Mouse (Mus musculus) CH12.LX (cell line): ENCODE measurements around the gene Arhgef11. TPM values are rescaled to one million over a fixed set of nuclear protein-coding genes. Genes with fewer than 3 reads are reported as not detected.

Source experiments
- DNase-seq: peaks from one replicate; pipeline ENCODE4 v3.0.0-alpha.2; 2013; ENCODE audit errors: extremely low read depth
- H3K27ac ChIP-seq: 2 replicates; pipeline ENCODE4 v1.5.1; 2012; ENCODE audit warnings: low read depth, mild to moderate bottlenecking, control low read depth, moderate library complexity; ENCODE audit not compliant: insufficient read depth
- H3K27me3 ChIP-seq: replicated peaks from 2 replicates; pipeline ENCODE3; 2012; ENCODE audit warnings: inconsistent platforms
- H3K36me3 ChIP-seq, 2 experiments: replicated peaks in 1 of 2; 2 replicates each; pipeline versions ENCODE3 to v1.6.1; 2012; ENCODE audit warnings: inconsistent platforms in 1 of 2, low read length in 1 of 2, mild to moderate bottlenecking in 1 of 2, mixed read lengths in 1 of 2, moderate library complexity in 1 of 2; ENCODE audit not compliant: control insufficient read depth in 1 of 2, insufficient read depth in 1 of 2
- H3K4me1 ChIP-seq, 2 experiments: 2 replicates each; pipeline ENCODE4 v1.6.1; 2012; ENCODE audit warnings: inconsistent platforms in 1 of 2, moderate library complexity in 1 of 2; ENCODE audit not compliant: insufficient read depth in 2 of 2, control insufficient read depth in 1 of 2
- H3K4me2 ChIP-seq: 2 replicates; pipeline ENCODE4 v1.6.1; 2012; ENCODE audit warnings: low read depth, mild to moderate bottlenecking, control low read depth; ENCODE audit not compliant: poor library complexity, insufficient read depth, severe bottlenecking
- H3K4me3 ChIP-seq, 3 experiments: fragments of 150-350 bp in 1 of 3; sonication (generic) in 1 of 3; replicated peaks in 1 of 3; 2 replicates each; pipeline versions ENCODE3 to v1.5.1; 2011 to 2012; ENCODE audit warnings: low read depth in 2 of 3, low read length in 2 of 3, mild to moderate bottlenecking in 2 of 3, moderate library complexity in 2 of 3, control low read depth in 1 of 3, improper control_type of control experiment in 1 of 3, inconsistent platforms in 1 of 3, mixed read lengths in 1 of 3; ENCODE audit not compliant: poor library complexity in 1 of 3
- H3K79me2 ChIP-seq: replicated peaks from 2 replicates; pipeline ENCODE4 v1.6.1; 2012; ENCODE audit warnings: mild to moderate bottlenecking, moderate library complexity; ENCODE audit not compliant: control insufficient read depth, poor library complexity, insufficient read depth, severe bottlenecking; ENCODE audit errors: extremely low read depth
- H3K9ac ChIP-seq: 2 replicates; pipeline ENCODE4 v1.6.1; 2012; ENCODE audit warnings: low read depth, mild to moderate bottlenecking, control low read depth, moderate library complexity; ENCODE audit not compliant: insufficient read depth
- H3K9me3 ChIP-seq: replicated peaks from 2 replicates; pipeline ENCODE3; 2012; ENCODE audit warnings: low read length, inconsistent platforms, mixed read lengths
- BHLHE40 ChIP-seq: IDR thresholded peaks from 2 replicates; pipeline ENCODE4 v1.6.1; 2011; ENCODE audit warnings: mild to moderate bottlenecking, low read depth, low read length, improper control_type of control experiment
- CTCF ChIP-seq, 2 experiments: IDR thresholded peaks in 1 of 2; conservative IDR thresholded peaks in 1 of 2; 2 replicates each; pipeline ENCODE4 v1.5.1; 2011 to 2012; ENCODE audit warnings: low read depth in 2 of 2, low read length in 2 of 2, improper control_type of control experiment in 1 of 2, inconsistent platforms in 1 of 2, mild to moderate bottlenecking in 1 of 2, moderate library complexity in 1 of 2
- ELF1 ChIP-seq: IDR thresholded peaks from 2 replicates; pipeline ENCODE4 v1.6.1; 2014; ENCODE audit warnings: low read depth, mild to moderate bottlenecking, inconsistent platforms, low read length, improper control_type of control experiment
- EP300 ChIP-seq: IDR thresholded peaks from 2 replicates; pipeline ENCODE4 v1.6.1; 2011; ENCODE audit warnings: low read length, improper control_type of control experiment
- GABPA ChIP-seq: IDR thresholded peaks from 2 replicates; pipeline ENCODE4 v1.6.1; 2012; ENCODE audit warnings: low read depth, low read length, improper control_type of control experiment, inconsistent platforms; ENCODE audit not compliant: insufficient replicate concordance
- IRF4 ChIP-seq: IDR thresholded peaks from 2 replicates; pipeline ENCODE4 v1.6.1; 2014; ENCODE audit warnings: low read depth, mild to moderate bottlenecking, inconsistent platforms, low read length, improper control_type of control experiment
- MAX ChIP-seq: IDR thresholded peaks from 2 replicates; pipeline ENCODE4 v1.6.1; 2011; ENCODE audit warnings: low read length, improper control_type of control experiment
- MEF2A ChIP-seq: IDR thresholded peaks from 2 replicates; pipeline ENCODE4 v1.6.1; 2014; ENCODE audit warnings: low read depth, mild to moderate bottlenecking, inconsistent platforms, low read length, improper control_type of control experiment, borderline replicate concordance
- MXI1 ChIP-seq: IDR thresholded peaks from 2 replicates; pipeline ENCODE4 v1.6.1; 2011; ENCODE audit warnings: mild to moderate bottlenecking, low read depth, low read length, improper control_type of control experiment
- NRF1 ChIP-seq: IDR thresholded peaks from 2 replicates; pipeline ENCODE4 v1.6.1; 2014; ENCODE audit warnings: low read depth, mild to moderate bottlenecking, inconsistent platforms, low read length, improper control_type of control experiment, moderate library complexity
- POLR2A ChIP-seq: IDR thresholded peaks from 2 replicates; pipeline ENCODE4 v1.6.1; 2011; ENCODE audit warnings: low read depth, mild to moderate bottlenecking, improper control_type of control experiment, low read length
- RAD21 ChIP-seq: IDR thresholded peaks from 2 replicates; pipeline ENCODE4 v1.6.1; 2011; ENCODE audit warnings: low read depth, mild to moderate bottlenecking, low read length, improper control_type of control experiment, moderate library complexity
- RCOR1 ChIP-seq: conservative IDR thresholded peaks from 2 replicates; pipeline ENCODE4 v1.6.1; 2012; ENCODE audit warnings: low read depth, mild to moderate bottlenecking, inconsistent platforms, low read length, improper control_type of control experiment
- SIN3A ChIP-seq: IDR thresholded peaks from 2 replicates; pipeline ENCODE4 v1.6.1; 2012; ENCODE audit warnings: low read length, improper control_type of control experiment, inconsistent platforms
- TCF12 ChIP-seq: IDR thresholded peaks from 2 replicates; pipeline ENCODE4 v1.6.1; 2014; ENCODE audit warnings: low read depth, mild to moderate bottlenecking, inconsistent platforms, low read length, improper control_type of control experiment
- USF1 ChIP-seq: IDR thresholded peaks from 2 replicates; pipeline ENCODE4 v1.6.1; 2014; ENCODE audit warnings: low read depth, mild to moderate bottlenecking, inconsistent platforms, low read length, improper control_type of control experiment
- ZMIZ1 ChIP-seq: IDR thresholded peaks from 2 replicates; pipeline ENCODE4 v1.6.1; 2012; ENCODE audit warnings: low read depth, mild to moderate bottlenecking, inconsistent platforms, low read length, improper control_type of control experiment
- dilution Hi-C: fragments of 300-500 bp; cut with MboI; formaldehyde crosslinking; loops from 2 replicates; pipeline ENCODE4 v1.14.3; 2020; ENCODE audit warnings: low sequenced_read_pairs; ENCODE audit not compliant: extremely low pct_unique_long_range_greater_than_20kb, extremely low pct_ligation_motif_present
- in situ Hi-C: fragments of 300-500 bp; cut with MboI; formaldehyde crosslinking; loops from 3 replicates; pipeline ENCODE4 v1.14.3; 2019; ENCODE audit warnings: low sequenced_read_pairs, low pct_ligation_motif_present, low pct_unique_long_range_greater_than_20kb, mixed read lengths
- polyA plus RNA-seq: library from polyadenylated mRNA; unstranded; fragments of >175 nt; gene quantifications from 2 replicates; pipeline ENCODE4 v1.2.1, GENCODE M21; 2012; ENCODE audit warnings: low read depth; ENCODE audit not compliant: insufficient read length
- total RNA-seq, 2 experiments: library from RNA; depleted of rRNA; stranded (reverse); fragments of 300-350 nt in 1 of 2; fragments of >200 nt in 1 of 2; gene quantifications; 2 replicates each; pipeline ENCODE4 v1.2.3; 2012 to 2014

The Arhgef11 gene
- total and polyA plus RNA-seq, 3 experiments, result 5.6 to 11.7 (median 8.7) TPM

DNA sequence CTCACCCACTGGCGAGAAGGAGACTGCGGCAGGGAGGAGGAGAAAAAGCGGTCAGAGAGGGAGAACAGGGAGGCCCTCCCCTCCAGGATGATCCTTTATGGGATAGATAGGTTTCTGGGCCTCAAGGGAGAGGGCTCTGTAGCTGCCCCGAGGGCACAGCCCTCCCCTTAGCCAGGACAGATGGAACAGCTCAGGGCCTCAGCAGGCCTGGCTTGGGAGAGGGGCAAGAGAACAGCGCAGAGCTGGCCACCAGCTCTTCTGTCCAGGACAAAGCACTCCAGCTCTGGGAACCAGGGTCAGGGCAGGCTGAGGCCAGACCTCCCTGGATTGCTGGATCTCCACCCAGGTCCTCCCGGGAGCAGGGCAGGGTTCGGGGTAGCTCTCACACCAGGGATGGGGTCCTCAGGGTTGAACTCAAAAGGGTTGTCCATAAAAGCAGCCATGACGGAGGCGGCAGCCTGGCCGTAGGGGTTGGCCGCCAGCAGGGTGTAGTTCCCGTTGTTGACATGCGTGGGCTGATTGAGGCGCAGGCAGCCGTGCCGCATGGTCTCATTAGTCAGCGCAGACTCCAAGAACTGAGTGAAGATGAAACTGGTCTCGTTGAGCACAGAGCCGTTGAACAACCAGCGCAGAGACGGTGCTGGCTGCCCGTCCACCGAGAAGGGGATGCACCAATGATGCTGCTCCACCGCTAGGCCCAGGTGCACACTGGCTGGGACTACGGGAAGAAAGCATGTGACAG lies 166.1 kb downstream of the Arhgef11 start:
- dilution Hi-C loops, result no loop called here

DNA sequence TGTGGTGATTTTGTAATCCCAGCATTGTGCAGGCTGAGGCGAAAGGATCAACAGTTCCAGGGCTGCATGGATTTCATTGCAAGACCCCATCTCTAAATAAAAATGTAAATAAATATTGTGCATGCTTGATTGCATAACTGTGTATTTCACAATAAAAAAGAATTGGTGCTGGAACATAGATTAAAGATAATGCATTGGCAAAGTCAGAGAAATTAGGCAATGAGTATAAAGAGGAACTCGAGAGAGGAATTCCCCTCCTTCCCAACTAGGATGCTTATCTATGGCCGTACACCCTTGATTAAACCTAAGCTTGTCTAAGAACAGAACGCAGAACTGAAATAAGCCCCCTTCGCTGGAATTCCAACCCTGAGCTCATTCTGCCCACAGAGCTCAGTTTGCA lies 167.8 kb downstream of the Arhgef11 start:
- in situ Hi-C loops, result no loop called here
- DNase-seq, result no peak
- no peaks in the 10 kb centered on the region for H3K9me3 ChIP-seq
- H3K4me3 ChIP-seq, result no peak overlapping the region
- TF ChIP-seq MXI1, result no peak
- no peak for TF ChIP-seq RAD21
- no peak for TF ChIP-seq RCOR1
- no peak overlapping the region for H3K9ac ChIP-seq
- dilution Hi-C loops, result no loop called here
- H3K4me2 ChIP-seq, result no peak overlapping the region
- H3K27ac ChIP-seq, result no peak overlapping the region
- H3K4me1 ChIP-seq, result peaks cover 7 to 23% of the 10 kb centered on the region in 2 experiments
- peaks cover 93% of the 10 kb centered on the region for H3K27me3 ChIP-seq
- no peaks in the 10 kb centered on the region for H3K36me3 ChIP-seq
- no peaks in the 10 kb centered on the region for H3K79me2 ChIP-seq

More for the DNA sequence above, 166.1 kb downstream of the Arhgef11 start:
- TF ChIP-seq EP300, result peak; percentile 11; the same call in 1 of the 2 replicates
- no peak for TF ChIP-seq POLR2A
- TF ChIP-seq BHLHE40, result peak; percentile 43
- 0 out of 2 replicates have a peak, but pooled peaks have one; percentile 27 for TF ChIP-seq MEF2A
- TF ChIP-seq ZMIZ1, result no peak
- peak; percentile 61; the same call in 1 of the 2 replicates for TF ChIP-seq MAX
- no peak for TF ChIP-seq GABPA
- 0 out of 2 replicates have a peak, but pooled peaks have one; percentile 42 for TF ChIP-seq USF1
- peak; percentile 73; the same call in 1 of the 2 replicates for TF ChIP-seq MXI1
- peak; percentile 81 for TF ChIP-seq NRF1
- TF ChIP-seq IRF4, result peak; percentile 55; the same call in 1 of the 2 replicates
- peak; percentile 67; the same call in 1 of the 2 replicates for TF ChIP-seq TCF12
- TF ChIP-seq ELF1, result peak; percentile 49; the same call in 1 of the 2 replicates
- no peak for TF ChIP-seq CTCF (conservative IDR thresholded peaks at IDR 0.05 in 1 of 2, IDR thresholded peaks at IDR 0.05 in 1 of 2; ENCODE audit: low read depth in 2 of 2, low read length in 2 of 2)
- TF ChIP-seq SIN3A, result no peak
- Histone ChIP-seq H3K9ac (no peak overlapping the region), H3K4me2 (no peak overlapping the region), H3K4me3 (peak overlapping the region in 2 of 3 experiments; percentile 17 to 30), H3K9me3 (no peaks in the 10 kb centered on the region), H3K27ac (no peak overlapping the region), H3K27me3 (peaks cover 89% of the 10 kb centered on the region), H3K4me1 (peaks cover 7 to 21% of the 10 kb centered on the region in 2 experiments), H3K79me2 (no peaks in the 10 kb centered on the region), H3K36me3 (no peaks in the 10 kb centered on the region)
- peak; percentile 75 for DNase-seq
- in situ Hi-C loops, result loop anchor here (5.0 kb wide), 1 partner anchor 34 kb away; no protein-coding TSS in a partner anchor
